Mouse (Mus musculus) midbrain, embryonic 11.5 days (tissue): ENCODE measurements at regions not wholly inside any gene's neighbourhood (a gene's known extent, or its start where the extent isn't known, plus 50 kb on each side); places are given as distances from the start of the nearest gene placed in this dataset.

ENCODE experiments used
- ATAC-seq: fragments of 200-750 bp; cut with Nextera tagmentation; 2 replicates; pipeline ENCODE4 v1.8.0; 2017; ENCODE audit warnings: moderate TSS enrichment, moderate library complexity; ENCODE audit not compliant: low FRiP score
- DNase-seq: peaks from one replicate; pipeline ENCODE4 v3.0.0; 2015; ENCODE audit warnings: low spot score; ENCODE audit errors: missing footprints
- H3K27ac ChIP-seq: fragments of 300-500 bp; sonication (generic); 2 replicates; pipeline ENCODE4 v1.5.1; 2014; ENCODE audit warnings: low read depth, low read length
- H3K27me3 ChIP-seq: fragments of 300-500 bp; sonication (generic); 2 replicates; pipeline ENCODE4 v1.6.1; 2014; ENCODE audit warnings: mild to moderate bottlenecking, low read length, moderate library complexity, mixed read lengths; ENCODE audit not compliant: control insufficient read depth, insufficient read depth
- H3K36me3 ChIP-seq: fragments of 300-500 bp; sonication (generic); 2 replicates; pipeline ENCODE4 v1.6.1; 2014; ENCODE audit warnings: mild to moderate bottlenecking, low read length, moderate library complexity, mixed read lengths; ENCODE audit not compliant: control insufficient read depth, insufficient read depth
- H3K4me1 ChIP-seq: fragments of 300-500 bp; sonication (generic); 2 replicates; pipeline ENCODE4 v1.6.1; 2014; ENCODE audit warnings: low read length; ENCODE audit not compliant: control insufficient read depth, insufficient read depth
- H3K4me2 ChIP-seq: fragments of 300-500 bp; sonication (generic); 2 replicates; pipeline ENCODE4 v1.6.1; 2014; ENCODE audit warnings: mild to moderate bottlenecking, moderate library complexity
- H3K4me3 ChIP-seq: fragments of 300-500 bp; sonication (generic); 2 replicates; pipeline ENCODE4 v1.5.1; 2014; ENCODE audit warnings: low read depth, low read length
- H3K9ac ChIP-seq: fragments of 300-500 bp; sonication (generic); 2 replicates; pipeline ENCODE4 v1.6.1; 2014; ENCODE audit warnings: low read length
- H3K9me3 ChIP-seq: fragments of 300-500 bp; sonication (generic); 2 replicates; pipeline ENCODE4 v1.6.1; 2016; ENCODE audit warnings: low read length; ENCODE audit not compliant: control insufficient read depth
- WGBS: fragments of 180-500 bp; shearing (Covaris S2); extraction: QIAGEN DNeasy Blood & Tissue Kit; methylation state at CpG from one replicate; pipeline ENCODE4 v1.1.7; 2014; 5-methylcytosine and 5-hydroxymethylcytosine counted together

- Histone ChIP-seq H3K4me3 (no peak overlapping the region), H3K27me3 (no peaks in the 10 kb centered on the region), H3K4me1 (no peaks in the 10 kb centered on the region), H3K27ac (no peak overlapping the region), H3K9ac (no peak overlapping the region), H3K36me3 (no peaks in the 10 kb centered on the region), H3K9me3 (no peaks in the 10 kb centered on the region), H3K4me2 (no peak overlapping the region)
- DNase-seq, result no peak
- WGBS, result 66% methylated on average over 5 of the region's 5 CpGs
- no peak for ATAC-seq
Measured at GRCm38 (mm10) chr12:88530450-88531143, 170.2 kb downstream of the Adck1 start.

- no peaks in the 10 kb centered on the region for H3K9me3 ChIP-seq
- no peak overlapping the region for H3K4me3 ChIP-seq
- H3K27ac ChIP-seq, result no peak overlapping the region
- DNase-seq, result no peak
- H3K4me2 ChIP-seq, result no peak overlapping the region
- no peaks in the 10 kb centered on the region for H3K36me3 ChIP-seq
- H3K27me3 ChIP-seq, result no peaks in the 10 kb centered on the region
- H3K9ac ChIP-seq, result no peak overlapping the region
- no peaks in the 10 kb centered on the region for H3K4me1 ChIP-seq
- ATAC-seq, result no peak
- 70% methylated on average over 8 of the region's 8 CpGs for WGBS
Measured at GRCm38 (mm10) chr12:88532261-88532973, 172.1 kb downstream of the Adck1 start.

- 50% methylated on average over 1 of the region's 1 CpGs for WGBS
- DNase-seq (no peak), ATAC-seq (no peak)
- Histone ChIP-seq H3K4me2 (no peak overlapping the region), H3K36me3 (no peaks in the 10 kb centered on the region), H3K27me3 (no peaks in the 10 kb centered on the region), H3K27ac (no peak overlapping the region), H3K4me3 (no peak overlapping the region), H3K9me3 (no peaks in the 10 kb centered on the region), H3K4me1 (no peaks in the 10 kb centered on the region), H3K9ac (no peak overlapping the region)
Measured at GRCm38 (mm10) chr12:88551856-88552255, 170.8 kb upstream of the Nrxn3 start.

GRCm38 (mm10) chr12:88555475-88555874, 167.2 kb upstream of the Nrxn3 start:
- Histone ChIP-seq H3K4me2 (no peak overlapping the region), H3K27ac (no peak overlapping the region), H3K9ac (no peak overlapping the region), H3K4me3 (no peak overlapping the region), H3K36me3 (no peaks in the 10 kb centered on the region), H3K9me3 (no peaks in the 10 kb centered on the region), H3K4me1 (no peaks in the 10 kb centered on the region), H3K27me3 (no peaks in the 10 kb centered on the region)
- 76% methylated on average over 2 of the region's 2 CpGs for WGBS
- ATAC-seq, result no peak
- no peak for DNase-seq

- Histone ChIP-seq H3K4me2 (no peak overlapping the region), H3K27ac (no peak overlapping the region), H3K9me3 (no peaks in the 10 kb centered on the region), H3K4me3 (no peak overlapping the region), H3K36me3 (no peaks in the 10 kb centered on the region), H3K9ac (no peak overlapping the region), H3K27me3 (no peaks in the 10 kb centered on the region), H3K4me1 (no peaks in the 10 kb centered on the region)
- DNase-seq (no peak), ATAC-seq (no peak)
- WGBS, result 89% methylated on average over 3 of the region's 3 CpGs
Measured at GRCm38 (mm10) chr12:88558036-88558435, 164.6 kb upstream of the Nrxn3 start.

GRCm38 (mm10) chr12:88579974-88580373, 142.7 kb upstream of the Nrxn3 start:
- Histone ChIP-seq H3K4me2 (no peak overlapping the region), H3K4me3 (no peak overlapping the region), H3K9ac (no peak overlapping the region), H3K27me3 (no peaks in the 10 kb centered on the region), H3K36me3 (no peaks in the 10 kb centered on the region), H3K27ac (no peak overlapping the region), H3K9me3 (no peaks in the 10 kb centered on the region), H3K4me1 (no peaks in the 10 kb centered on the region)
- DNase-seq (no peak), ATAC-seq (0 out of 2 replicates have a peak, but pooled peaks have one; percentile 35)
- WGBS, result 21% methylated on average over 8 of the region's 8 CpGs

GRCm38 (mm10) chr12:88605939-88606338, 116.7 kb upstream of the Nrxn3 start:
- Histone ChIP-seq H3K9ac (no peak overlapping the region), H3K36me3 (no peaks in the 10 kb centered on the region), H3K27me3 (no peaks in the 10 kb centered on the region), H3K4me2 (no peak overlapping the region), H3K9me3 (no peaks in the 10 kb centered on the region), H3K4me3 (no peak overlapping the region), H3K4me1 (no peaks in the 10 kb centered on the region), H3K27ac (no peak overlapping the region)
- ATAC-seq, result no peak
- no peak for DNase-seq

- Histone ChIP-seq H3K4me3 (no peak overlapping the region), H3K27ac (no peak overlapping the region), H3K27me3 (no peaks in the 10 kb centered on the region), H3K9me3 (no peaks in the 10 kb centered on the region), H3K4me1 (no peaks in the 10 kb centered on the region), H3K36me3 (no peaks in the 10 kb centered on the region), H3K9ac (no peak overlapping the region), H3K4me2 (no peak overlapping the region)
- 36% methylated on average over 2 of the region's 2 CpGs for WGBS
- DNase-seq (no peak), ATAC-seq (no peak)
Measured at GRCm38 (mm10) chr12:88620084-88620483, 102.6 kb upstream of the Nrxn3 start.

- ATAC-seq (no peak), DNase-seq (no peak)
- Histone ChIP-seq H3K4me1 (no peaks in the 10 kb centered on the region), H3K9me3 (no peaks in the 10 kb centered on the region), H3K36me3 (no peaks in the 10 kb centered on the region), H3K9ac (no peak overlapping the region), H3K27me3 (no peaks in the 10 kb centered on the region), H3K4me3 (no peak overlapping the region), H3K4me2 (no peak overlapping the region), H3K27ac (no peak overlapping the region)
Measured at GRCm38 (mm10) chr12:88644281-88644680, 78.4 kb upstream of the Nrxn3 start.
